Mouse (Mus musculus) bone marrow macrophage, adult 2 months (primary cell): Measurements from ENCODE around the gene Gabbr2. TPM values are rescaled to one million over a fixed set of nuclear protein-coding genes. Genes with fewer than 3 reads are reported as not detected.

Experiments used
- H3K27ac ChIP-seq: 2 replicates; pipeline ENCODE4 v1.5.1; 2012; ENCODE audit warnings: low read depth, low read length; ENCODE audit not compliant: insufficient read depth
- H3K4me1 ChIP-seq: 2 replicates; pipeline ENCODE4 v1.6.1; 2012; ENCODE audit warnings: low read length; ENCODE audit not compliant: control insufficient read depth, insufficient read depth
- H3K4me3 ChIP-seq: 2 replicates; pipeline ENCODE4 v1.5.1; 2012; ENCODE audit warnings: mild to moderate bottlenecking, low read length, moderate library complexity; ENCODE audit not compliant: insufficient read depth
- CTCF ChIP-seq: IDR thresholded peaks from 2 replicates; pipeline ENCODE4 v1.5.1; 2012; ENCODE audit warnings: low read depth, mild to moderate bottlenecking, low read length, moderate library complexity
- POLR2A ChIP-seq: IDR thresholded peaks from 2 replicates; pipeline ENCODE4 v1.6.1; 2012; ENCODE audit warnings: mild to moderate bottlenecking, low read depth, low read length, borderline replicate concordance
- polyA plus RNA-seq: library from polyadenylated mRNA; stranded (reverse); fragments of >200 nt; gene quantifications from 2 replicates; pipeline ENCODE4 v1.2.4, GENCODE M21; 2012; ENCODE audit not compliant: missing spikeins, insufficient read depth, insufficient read length

Gabbr2 gene
- polyA plus RNA-seq, 1 experiment, result 0.74 TPM

DNA sequence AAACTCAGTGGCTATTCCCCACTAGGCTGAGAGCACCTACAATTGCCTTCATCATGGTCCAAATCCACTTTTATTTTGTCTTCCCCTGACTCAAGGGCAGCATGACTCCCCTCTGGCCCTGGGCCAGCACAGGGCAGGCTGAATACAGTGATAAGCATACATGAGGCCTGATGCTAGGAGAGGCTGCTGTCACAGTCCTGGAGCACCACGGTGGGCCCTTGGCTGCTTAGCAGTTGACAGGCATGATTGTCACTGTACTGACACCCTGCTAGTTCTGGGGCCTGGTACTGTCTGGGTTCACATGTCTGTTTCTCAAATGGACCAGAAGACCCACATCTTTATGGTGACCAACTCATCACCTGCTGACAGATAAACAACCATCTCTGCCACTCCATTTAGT lies 184.8 kb downstream of the Gabbr2 start:
- no peaks in the 10 kb centered on the region for H3K4me1 ChIP-seq
- no peak overlapping the region for H3K27ac ChIP-seq
- no peak overlapping the region for H3K4me3 ChIP-seq
- TF ChIP-seq CTCF, result no peak
- TF ChIP-seq POLR2A, result no peak

DNA sequence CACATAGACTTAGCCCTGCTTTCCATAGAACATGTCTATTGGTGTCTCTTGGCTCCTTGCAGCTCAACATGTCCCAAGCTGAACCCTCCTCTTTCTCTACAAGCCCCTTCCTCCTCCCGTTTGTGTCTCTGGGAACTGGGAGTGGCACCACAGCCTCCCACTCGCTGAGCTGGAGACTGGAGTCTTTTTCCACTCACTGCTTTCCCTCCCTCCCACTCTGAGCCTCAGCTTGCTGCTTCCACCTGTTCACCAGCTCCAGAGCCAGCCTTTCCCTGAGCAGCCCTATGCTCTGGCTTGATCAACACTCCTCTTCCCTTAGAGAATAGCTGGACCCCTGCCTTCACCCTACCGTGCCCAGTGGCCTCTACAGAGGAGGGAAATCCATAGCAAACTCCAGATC lies 185.8 kb downstream of the Gabbr2 start:
- Histone ChIP-seq H3K4me1 (no peaks in the 10 kb centered on the region), H3K27ac (no peak overlapping the region)
- TF ChIP-seq POLR2A (no peak), CTCF (no peak)

DNA sequence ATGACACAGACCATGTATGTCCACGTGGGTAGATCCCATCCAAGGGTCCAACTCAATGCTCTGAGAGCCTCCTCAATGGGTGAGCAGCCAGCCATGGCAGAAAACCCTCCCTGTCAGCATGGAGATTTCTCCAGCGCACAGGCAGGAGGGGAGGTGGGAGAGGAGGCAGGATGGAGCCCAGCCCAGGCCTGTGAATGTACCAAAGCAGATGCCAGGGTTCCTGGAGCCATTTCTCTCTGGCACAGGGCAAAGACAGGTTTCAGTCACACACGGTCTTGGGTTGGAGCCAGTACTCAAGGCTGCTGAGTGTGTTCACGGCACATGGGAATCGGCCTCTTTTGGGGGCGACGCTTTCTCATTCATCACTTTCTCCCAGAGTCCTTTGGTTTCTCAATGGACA lies 189.3 kb downstream of the Gabbr2 start:
- H3K4me3 ChIP-seq, result no peak overlapping the region
- H3K27ac ChIP-seq, result no peak overlapping the region
- TF ChIP-seq CTCF (no peak), POLR2A (no peak)
- H3K4me1 ChIP-seq, result no peaks in the 10 kb centered on the region

More for the DNA sequence above, 185.8 kb downstream of the Gabbr2 start:
- no peak overlapping the region for H3K4me3 ChIP-seq

DNA sequence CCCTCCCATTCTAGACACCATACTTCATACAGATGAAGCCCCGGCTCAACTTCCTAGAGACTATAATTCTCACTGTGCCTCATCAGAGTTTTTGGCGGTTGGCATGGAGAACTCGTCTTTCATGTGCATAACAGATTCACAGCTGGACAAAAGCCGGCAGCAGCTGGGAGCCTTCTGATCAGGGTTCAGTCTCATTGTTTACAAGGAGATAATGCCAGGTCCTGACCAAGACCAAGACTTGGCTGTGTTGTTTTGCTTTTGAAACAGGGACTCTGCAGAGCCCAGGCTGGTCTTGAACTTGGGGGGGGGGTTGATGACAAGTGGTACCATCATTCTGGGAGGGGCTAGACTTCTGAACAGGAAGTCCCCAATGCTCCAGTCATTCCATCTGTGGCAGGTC lies 191.8 kb downstream of the Gabbr2 start:
- no peak for TF ChIP-seq POLR2A
- TF ChIP-seq CTCF, result no peak
- Histone ChIP-seq H3K27ac (no peak overlapping the region), H3K4me3 (no peak overlapping the region), H3K4me1 (no peaks in the 10 kb centered on the region)

DNA sequence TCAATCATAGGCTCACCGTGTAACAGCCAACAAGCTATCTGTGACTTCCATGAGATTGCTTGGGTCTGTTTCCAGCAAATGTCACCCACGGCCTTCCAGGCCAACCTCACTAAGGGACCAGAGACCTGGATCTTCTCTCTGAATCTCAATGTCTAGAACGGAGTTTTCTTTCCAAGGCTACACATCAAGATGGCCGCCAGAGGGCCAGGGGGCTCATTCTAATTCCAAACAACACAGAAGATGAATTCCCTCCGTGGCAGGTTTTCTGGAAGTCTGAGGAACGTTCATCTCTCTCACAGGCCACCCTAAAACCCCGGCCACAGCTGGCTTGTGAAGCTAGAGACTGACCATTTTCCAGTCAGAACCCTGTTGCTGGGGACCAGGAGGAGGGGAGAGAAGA lies 196.0 kb downstream of the Gabbr2 start:
- Histone ChIP-seq H3K4me3 (no peak overlapping the region), H3K27ac (no peak overlapping the region), H3K4me1 (peaks cover 11% of the 10 kb centered on the region)
- TF ChIP-seq CTCF, result no peak
- TF ChIP-seq POLR2A, result no peak

DNA sequence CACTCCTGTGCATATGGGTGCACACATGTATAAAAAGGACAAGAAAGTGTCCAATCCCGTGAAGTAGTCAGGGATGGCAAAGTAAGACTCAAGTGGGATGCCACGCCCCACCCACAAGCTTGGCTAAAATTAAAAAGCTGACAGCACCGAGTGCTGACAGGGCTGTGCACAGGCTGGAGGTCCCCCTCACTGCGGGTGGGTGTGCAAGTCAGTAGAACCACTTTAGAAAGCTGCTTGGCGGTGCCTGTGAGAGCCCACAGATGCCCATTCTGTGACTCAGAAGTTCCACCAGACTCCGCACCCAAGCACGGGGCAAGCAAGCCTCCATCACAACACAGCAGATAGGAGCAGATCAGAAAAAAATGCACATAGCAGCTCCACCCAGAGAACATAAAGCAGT lies 197.1 kb downstream of the Gabbr2 start:
- Histone ChIP-seq H3K27ac (no peak overlapping the region), H3K4me1 (peaks cover 11% of the 10 kb centered on the region), H3K4me3 (no peak overlapping the region)
- TF ChIP-seq CTCF, result no peak
- TF ChIP-seq POLR2A, result no peak

DNA sequence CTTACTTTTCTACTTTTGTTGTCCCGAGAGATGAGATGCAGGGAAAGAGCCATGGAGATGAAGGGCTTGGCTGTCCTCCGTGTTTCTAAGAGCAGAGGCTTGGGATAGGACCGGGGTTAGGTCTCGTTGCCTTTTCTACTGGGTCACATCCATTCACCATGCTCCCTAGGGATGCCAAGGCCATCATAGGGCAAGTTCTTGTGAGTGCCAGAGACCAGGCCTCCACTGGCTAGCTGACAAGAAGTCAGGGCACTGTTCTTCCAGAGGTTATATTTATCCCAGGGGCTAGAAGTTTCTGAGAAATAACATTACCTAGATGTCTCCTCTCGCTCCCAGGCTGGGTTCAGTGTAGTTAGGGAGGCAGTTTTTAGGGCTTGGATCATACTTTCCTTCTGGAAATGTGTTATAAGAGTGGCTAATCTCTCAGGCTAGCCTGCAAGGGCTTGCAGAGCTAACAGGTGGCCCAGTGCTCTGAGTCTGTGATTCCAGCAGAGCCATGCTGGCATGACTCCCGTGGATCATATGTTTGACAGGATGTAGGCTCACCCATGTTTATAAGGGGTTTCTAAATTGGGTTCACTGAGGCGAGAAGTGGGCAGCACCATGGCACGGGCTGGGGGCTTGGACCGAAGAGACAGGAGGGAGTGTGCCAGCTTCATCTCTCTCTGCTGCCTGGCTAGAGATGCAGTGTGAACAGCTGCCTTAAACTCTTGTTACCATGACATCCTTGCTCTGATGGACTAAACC lies 199.2 kb downstream of the Gabbr2 start:
- Histone ChIP-seq H3K27ac (no peak overlapping the region), H3K4me1 (peaks cover 11% of the 10 kb centered on the region), H3K4me3 (no peak overlapping the region)
- TF ChIP-seq POLR2A (no peak), CTCF (no peak)

DNA sequence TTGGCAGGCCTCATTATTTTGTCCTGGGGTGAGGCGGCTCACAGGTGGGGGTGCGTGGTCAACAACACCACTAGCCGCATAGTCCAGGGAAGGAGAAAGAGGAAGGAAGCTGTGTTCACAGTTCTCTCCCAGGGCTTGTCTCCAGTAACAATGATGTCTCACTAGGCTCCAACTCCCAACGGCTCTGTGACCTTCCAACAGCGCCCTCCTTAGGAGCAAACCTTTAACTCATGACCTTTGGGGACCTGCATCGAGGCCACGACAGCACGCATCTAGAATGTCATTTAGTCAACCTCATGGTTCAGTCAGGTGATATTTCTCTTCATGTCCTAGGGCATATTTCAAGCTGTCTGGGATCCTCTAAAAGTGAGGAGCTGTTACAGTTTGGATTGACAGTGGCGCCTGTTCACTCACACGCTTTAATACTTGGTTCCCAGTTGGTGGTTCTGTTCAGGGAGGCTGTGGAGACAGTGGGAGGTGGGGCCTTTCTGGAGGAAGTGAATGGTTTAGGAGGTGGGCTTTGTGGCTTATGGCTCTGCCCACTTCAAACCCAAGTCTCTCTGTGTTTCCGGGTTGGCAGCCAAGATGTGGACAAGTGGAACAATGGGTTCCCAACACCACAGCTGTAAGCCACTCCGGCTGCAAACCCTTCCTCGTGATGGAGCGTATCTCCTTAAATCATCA lies 200.3 kb downstream of the Gabbr2 start:
- H3K27ac ChIP-seq, result peak overlapping the region; percentile 11; the same call in 1 of the 2 replicates
- H3K4me3 ChIP-seq, result no peak overlapping the region
- H3K4me1 ChIP-seq, result peaks cover 11% of the 10 kb centered on the region
- TF ChIP-seq CTCF, result peak; percentile 29; the same call in 1 of the 2 replicates
- no peak for TF ChIP-seq POLR2A

DNA sequence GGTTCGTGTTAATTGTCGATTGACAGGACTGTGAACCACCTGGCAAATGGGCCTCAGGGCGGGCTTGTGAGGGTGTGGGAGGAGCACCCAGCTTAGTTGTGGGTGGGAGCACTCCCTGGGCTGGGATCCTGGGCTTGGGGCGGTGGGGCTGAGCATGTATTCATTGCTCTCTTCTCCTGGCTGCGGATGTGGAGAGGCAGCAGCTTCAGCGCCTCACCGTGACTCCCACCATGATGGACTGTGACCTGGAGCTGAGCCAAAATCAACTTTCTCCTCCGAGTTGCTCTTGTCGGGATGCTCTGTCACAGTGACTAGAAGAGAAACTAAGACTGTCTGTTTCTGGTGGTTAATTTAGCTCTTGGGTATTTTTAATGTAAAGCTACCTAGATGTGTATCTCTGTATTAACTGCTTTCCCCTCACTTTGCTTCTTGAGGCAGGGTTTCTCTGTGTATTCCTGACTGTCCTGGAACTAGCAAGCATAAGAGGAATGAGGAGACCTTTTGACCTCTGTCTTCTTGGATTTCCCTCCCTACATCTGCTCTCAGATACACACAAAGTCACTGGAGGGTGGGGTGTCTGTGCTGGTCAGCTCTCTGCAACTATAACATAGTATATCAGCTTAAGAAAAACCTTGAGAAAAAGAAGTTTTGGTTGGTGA lies 200.9 kb downstream of the Gabbr2 start:
- Histone ChIP-seq H3K4me1 (peaks cover 11% of the 10 kb centered on the region), H3K4me3 (no peak overlapping the region), H3K27ac (no peak overlapping the region)
- TF ChIP-seq POLR2A, result no peak
- TF ChIP-seq CTCF, result no peak

DNA sequence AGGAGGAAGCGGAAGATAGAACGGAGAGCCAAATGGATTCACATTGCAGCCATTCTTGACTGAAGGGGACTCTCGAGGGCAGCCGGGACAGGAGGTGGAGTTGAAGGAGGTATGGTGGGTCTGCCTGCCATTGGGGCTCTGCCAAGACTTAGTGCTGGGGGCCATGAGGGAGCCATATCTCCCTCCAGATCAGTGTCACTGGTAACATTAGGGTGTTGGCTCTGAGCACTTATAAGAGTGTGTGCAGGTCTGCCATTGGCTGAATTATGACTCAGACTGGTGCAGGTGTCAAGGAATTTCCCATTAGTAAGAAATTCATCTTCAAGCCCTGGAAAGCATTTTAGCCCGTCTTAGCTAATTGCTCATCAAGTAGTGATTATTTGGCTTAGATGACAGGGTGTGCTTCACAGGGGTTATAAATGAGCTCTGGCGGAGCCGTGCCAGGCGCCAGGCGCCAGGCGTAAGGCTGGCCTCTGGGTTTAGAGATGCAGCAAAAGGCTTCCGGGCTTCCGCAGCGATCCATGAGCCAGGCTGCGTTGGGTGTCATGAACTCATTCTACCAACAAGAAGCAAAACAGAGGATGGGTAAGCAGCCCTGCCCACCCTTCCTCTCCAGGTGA lies 207.1 kb downstream of the Gabbr2 start:
- TF ChIP-seq POLR2A, result no peak
- no peak for TF ChIP-seq CTCF
- Histone ChIP-seq H3K4me3 (no peak overlapping the region), H3K27ac (no peak overlapping the region), H3K4me1 (no peaks in the 10 kb centered on the region)
